Mouse (Mus musculus) limb, embryonic 10.5 days (tissue): Measurements from ENCODE around the gene Arf4. TPM values are rescaled to one million over a fixed set of nuclear protein-coding genes. Genes with fewer than 3 reads are reported as not detected.
"Not testable (repeated sequence)": the region's sequence is repeated elsewhere in the genome, so short reads cannot be mapped to it uniquely, and the experiment has no call there.

Experiments used
- DNase-seq: peaks from one replicate; pipeline ENCODE4 v3.0.0-alpha.2; 2017; ENCODE audit warnings: low spot score
- H3K27ac ChIP-seq: fragments of 300-500 bp; sonication (generic); 2 replicates; pipeline ENCODE4 v1.5.1; 2016; ENCODE audit warnings: mild to moderate bottlenecking
- H3K27me3 ChIP-seq: fragments of 300-500 bp; sonication (generic); 2 replicates; pipeline ENCODE4 v1.6.1; 2016; ENCODE audit warnings: low read depth, mild to moderate bottlenecking; ENCODE audit not compliant: poor library complexity, severe bottlenecking
- H3K36me3 ChIP-seq: fragments of 300-500 bp; sonication (generic); 2 replicates; pipeline ENCODE4 v1.6.1; 2016; ENCODE audit warnings: mild to moderate bottlenecking, moderate library complexity
- H3K4me1 ChIP-seq: fragments of 300-500 bp; sonication (generic); 2 replicates; pipeline ENCODE4 v1.6.1; 2016
- H3K4me3 ChIP-seq: fragments of 300-500 bp; sonication (generic); 2 replicates; pipeline ENCODE4 v1.5.1; 2016; ENCODE audit warnings: mild to moderate bottlenecking, moderate library complexity
- H3K9me3 ChIP-seq: fragments of 300-500 bp; sonication (generic); replicated peaks from 2 replicates; pipeline ENCODE4 v1.6.1; 2016; ENCODE audit warnings: mild to moderate bottlenecking
- WGBS: fragments of 180-500 bp; shearing (Covaris S2); methylation state at CpG from one replicate; pipeline ENCODE4 v1.1.7; 2016; 5-methylcytosine and 5-hydroxymethylcytosine counted together
- polyA plus RNA-seq: library from polyadenylated mRNA; unstranded; fragments of >200 nt; fragmentation: Nextera tagmentation; extraction: Ambion mirVana; gene quantifications from 2 replicates; pipeline ENCODE4 v1.2.1, GENCODE M21; 2016

Arf4 gene
- polyA plus RNA-seq, 1 experiment from 2014 or later = 513 TPM

GRCm38 (mm10) chr14:26669292-26670073, 31.6 kb downstream of the Arf4 start, which contains the start of gene Pde12:
Gene Pde12 (minus strand): TSS chr14:26669883.
- peaks cover 21% of the 10 kb centered on the region for H3K36me3 ChIP-seq
- WGBS = under 1% methylated on average over 70 of the region's 70 CpGs
- peaks cover 23% of the 10 kb centered on the region for H3K4me1 ChIP-seq
- peak; percentile 91 for DNase-seq
- H3K27me3 ChIP-seq = no peaks in the 10 kb centered on the region
- H3K27ac ChIP-seq = peak within 1 kb of the TSS; percentile 97
- H3K4me3 ChIP-seq = peak within 1 kb of the TSS; percentile 97
- no peaks in the 10 kb centered on the region for H3K9me3 ChIP-seq

GRCm38 (mm10) chr14:26670964-26671363, 33.1 kb downstream of the Arf4 start:
- H3K9me3 ChIP-seq = no peaks in the 10 kb centered on the region
- H3K27ac ChIP-seq = no peak overlapping the region
- peak overlapping the region; percentile 97 for H3K4me3 ChIP-seq
- peaks cover 23% of the 10 kb centered on the region for H3K4me1 ChIP-seq
- H3K27me3 ChIP-seq = peaks cover 4% of the 10 kb centered on the region; the same call in 1 of the 2 replicates
- peaks cover 6% of the 10 kb centered on the region for H3K36me3 ChIP-seq
- DNase-seq = no peak

- 70% methylated on average over 17 of the region's 17 CpGs for WGBS
- H3K4me1 ChIP-seq = peaks cover 19% of the 10 kb centered on the region
- H3K4me3 ChIP-seq, H3K27ac ChIP-seq, H3K36me3 ChIP-seq, DNase-seq, H3K27me3 ChIP-seq, H3K9me3 ChIP-seq: not testable (repeated sequence)
These were observed 34.2 kb downstream of the Arf4 start for GRCm38 (mm10) chr14:26671870-26672615.

- WGBS = 92% methylated on average over 2 of the region's 2 CpGs
- H3K27ac ChIP-seq, H3K27me3 ChIP-seq, H3K4me3 ChIP-seq, H3K36me3 ChIP-seq, H3K4me1 ChIP-seq, DNase-seq, H3K9me3 ChIP-seq: not testable (repeated sequence)
These were observed 36.7 kb downstream of the Arf4 start for GRCm38 (mm10) chr14:26674476-26675169.

- Histone ChIP-seq H3K4me1 (peaks cover 4% of the 10 kb centered on the region), H3K27ac (no peak overlapping the region), H3K27me3 (peaks cover 8% of the 10 kb centered on the region; the same call in 1 of the 2 replicates), H3K4me3 (no peak overlapping the region), H3K36me3 (no peaks in the 10 kb centered on the region), H3K9me3 (no peaks in the 10 kb centered on the region)
- DNase-seq = no peak
- 24% methylated on average over 12 of the region's 12 CpGs for WGBS
These were observed 37.5 kb downstream of the Arf4 start for GRCm38 (mm10) chr14:26675371-26675770.

- Histone ChIP-seq H3K4me1 (no peaks in the 10 kb centered on the region), H3K9me3 (no peaks in the 10 kb centered on the region), H3K27me3 (peaks cover 8% of the 10 kb centered on the region; the same call in 1 of the 2 replicates), H3K4me3 (no peak overlapping the region), H3K36me3 (no peaks in the 10 kb centered on the region), H3K27ac (no peak overlapping the region)
- 79% methylated on average over 5 of the region's 5 CpGs for WGBS
- DNase-seq = no peak
These were observed 37.9 kb downstream of the Arf4 start for GRCm38 (mm10) chr14:26675791-26676190.

GRCm38 (mm10) chr14:26690727-26691126, 52.9 kb downstream of the Arf4 start:
- no peak for DNase-seq
- WGBS = 61% methylated on average over 2 of the region's 2 CpGs
- H3K36me3 ChIP-seq = no peaks in the 10 kb centered on the region
- H3K4me1 ChIP-seq = no peaks in the 10 kb centered on the region
- no peak overlapping the region for H3K27ac ChIP-seq
- no peak overlapping the region for H3K4me3 ChIP-seq
- no peaks in the 10 kb centered on the region for H3K9me3 ChIP-seq
- no peaks in the 10 kb centered on the region for H3K27me3 ChIP-seq

GRCm38 (mm10) chr14:26691363-26691762, 53.5 kb downstream of the Arf4 start:
- Histone ChIP-seq H3K36me3 (no peaks in the 10 kb centered on the region), H3K27me3 (no peaks in the 10 kb centered on the region), H3K4me3 (no peak overlapping the region), H3K4me1 (no peaks in the 10 kb centered on the region), H3K27ac (no peak overlapping the region), H3K9me3 (no peaks in the 10 kb centered on the region)
- DNase-seq = no peak
- whole genome bisulfite sequencing = 80% methylated on average over 2 of the region's 2 CpGs

GRCm38 (mm10) chr14:26692974-26693373, 55.1 kb downstream of the Arf4 start, which contains the start of gene Dnah12:
Gene Dnah12 (plus strand): TSS chr14:26693274.
- no peak within 1 kb of the TSS for H3K27ac ChIP-seq
- no peak for DNase-seq
- H3K27me3 ChIP-seq = no peaks in the 10 kb centered on the region
- H3K4me1 ChIP-seq = no peaks in the 10 kb centered on the region
- H3K4me3 ChIP-seq = no peak within 1 kb of the TSS
- no peaks in the 10 kb centered on the region for H3K9me3 ChIP-seq
- 91% methylated on average over 3 of the region's 3 CpGs for WGBS
- H3K36me3 ChIP-seq = no peaks in the 10 kb centered on the region

- DNase-seq = no peak
- no peaks in the 10 kb centered on the region for H3K4me1 ChIP-seq
- no peaks in the 10 kb centered on the region for H3K9me3 ChIP-seq
- H3K4me3 ChIP-seq = no peak overlapping the region
- H3K27ac ChIP-seq = no peak overlapping the region
- H3K27me3 ChIP-seq = no peaks in the 10 kb centered on the region
- H3K36me3 ChIP-seq = no peaks in the 10 kb centered on the region
These were observed 60.0 kb downstream of the Arf4 start for GRCm38 (mm10) chr14:26697912-26698311.

GRCm38 (mm10) chr14:26705246-26705645, 67.4 kb downstream of the Arf4 start:
- not testable (repeated sequence) for H3K9me3 ChIP-seq, H3K4me1 ChIP-seq, DNase-seq, H3K27me3 ChIP-seq, H3K4me3 ChIP-seq, H3K27ac ChIP-seq, H3K36me3 ChIP-seq
- 84% methylated on average over 5 of the region's 5 CpGs for WGBS
